Mouse (Mus musculus): ENCODE data around the gene Col27a1.

- TF ChIP-seq POLR2A (IDR thresholded peaks at IDR 0.05; ENCODE audit: extremely low read depth, insufficient read depth, low read length) (no peak), CTCF (IDR thresholded peaks at IDR 0.05; ENCODE audit: low read depth, low read length) (no peak)
Measured at GRCm38 (mm10) chr4:63262941-63263340, 49.1 kb downstream of the Col27a1 start.

All from liver, adult 2 months (tissue).